Mouse (Mus musculus) spleen, adult 2 months (tissue): ENCODE measurements around the gene Hnrnpk. TPM values are rescaled to one million over a fixed set of nuclear protein-coding genes. Genes with fewer than 3 reads are reported as not detected.
A peak's percentile ranks its signal among the peaks of the same experiment; 100 is the strongest.
"Not testable (repeated sequence)": the region's sequence is repeated elsewhere in the genome, so short reads cannot be mapped to it uniquely, and the experiment has no call there.

Experiments used
- DNase-seq, 2 experiments: peaks; one replicate each; pipeline versions ENCODE4 v3.0.0 to v3.0.0-alpha.2; 2012 to 2021; ENCODE audit warnings: low spot score in 2 of 2, low read depth in 1 of 2
- H3K27ac ChIP-seq: fragments of 200-500 bp; 2 replicates; pipeline ENCODE4 v1.5.1; 2012; ENCODE audit warnings: low read length, inconsistent platforms; ENCODE audit not compliant: insufficient read depth
- H3K27me3 ChIP-seq: fragments of 200-500 bp; 2 replicates; pipeline ENCODE4 v1.6.1; 2012; ENCODE audit warnings: mild to moderate bottlenecking, moderate library complexity, low read length, inconsistent platforms; ENCODE audit not compliant: control insufficient read depth, insufficient read depth
- H3K36me3 ChIP-seq: fragments of 200-500 bp; 2 replicates; pipeline ENCODE4 v1.6.1; 2012; ENCODE audit warnings: mild to moderate bottlenecking, low read length, inconsistent platforms; ENCODE audit not compliant: control insufficient read depth, insufficient read depth
- H3K4me1 ChIP-seq: fragments of 200-500 bp; 2 replicates; pipeline ENCODE4 v1.6.1; 2011; ENCODE audit warnings: inconsistent platforms; ENCODE audit not compliant: control insufficient read depth, insufficient read depth, insufficient read length
- H3K4me3 ChIP-seq: fragments of 200-500 bp; 2 replicates; pipeline ENCODE4 v1.5.1; 2011; ENCODE audit warnings: mild to moderate bottlenecking, inconsistent platforms; ENCODE audit not compliant: insufficient read depth, insufficient read length; ENCODE audit errors: extremely low read depth
- CTCF ChIP-seq: fragments of 200-500 bp; IDR thresholded peaks from 2 replicates; pipeline ENCODE4 v1.5.1; 2011; ENCODE audit warnings: mild to moderate bottlenecking, inconsistent platforms; ENCODE audit not compliant: insufficient read depth, insufficient read length, insufficient replicate concordance; ENCODE audit errors: extremely low read depth
- POLR2A ChIP-seq: fragments of 200-500 bp; IDR thresholded peaks from 2 replicates; pipeline ENCODE4 v1.6.1; 2011; ENCODE audit warnings: low read depth, low read length, inconsistent platforms
- WGBS: fragments of 180-500 bp; shearing (Covaris S2); methylation state at CpG from one replicate; pipeline ENCODE4 v1.1.7; 2018; 5-methylcytosine and 5-hydroxymethylcytosine counted together
- polyA plus RNA-seq: library from polyadenylated mRNA; depleted of rRNA; stranded (reverse); fragments of >200 nt; gene quantifications from 2 replicates; pipeline ENCODE4 v1.2.3, GENCODE M21; 2012

Gene Hnrnpk
- polyA plus RNA-seq, 1 experiment = 210 TPM

- no peaks in the 10 kb centered on the region for H3K36me3 ChIP-seq
- no peak for TF ChIP-seq CTCF
- TF ChIP-seq POLR2A = no peak
- WGBS = 69% methylated on average over 5 of the region's 5 CpGs
- H3K4me3 ChIP-seq = no peak overlapping the region
- no peak for DNase-seq
- H3K27me3 ChIP-seq = no peaks in the 10 kb centered on the region
- H3K4me1 ChIP-seq = no peaks in the 10 kb centered on the region
- H3K27ac ChIP-seq = no peak overlapping the region
Observed at GRCm38 (mm10) chr13:58372278-58373152, 30.6 kb downstream of the Hnrnpk start.

DNA sequence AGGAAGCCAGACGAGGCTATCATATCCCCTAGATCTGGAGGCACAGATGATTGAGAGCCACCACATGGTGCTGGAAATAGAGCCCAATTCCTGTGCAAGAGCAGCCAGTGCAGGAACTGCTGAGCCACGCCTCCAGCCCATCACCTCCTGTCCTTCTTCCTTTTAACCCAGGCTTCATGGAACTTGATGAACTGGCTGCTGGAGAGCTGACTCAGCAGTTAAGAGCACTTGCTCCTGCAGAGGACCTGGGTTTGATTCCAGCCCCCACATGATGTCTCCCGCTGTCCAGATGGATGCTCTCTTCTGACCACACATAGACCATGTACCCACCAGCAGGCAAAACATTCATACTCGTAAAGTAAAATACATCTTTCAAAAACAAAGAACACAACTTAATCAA, 34.3 kb downstream of the Hnrnpk start:
- H3K4me3 ChIP-seq = no peak overlapping the region
- no peak for DNase-seq
- H3K36me3 ChIP-seq = no peaks in the 10 kb centered on the region
- H3K4me1 ChIP-seq = no peaks in the 10 kb centered on the region
- TF ChIP-seq POLR2A (no peak), CTCF (no peak)
- H3K27me3 ChIP-seq = no peaks in the 10 kb centered on the region
- H3K27ac ChIP-seq = no peak overlapping the region
- 75% methylated on average over 4 of the region's 4 CpGs for WGBS

DNA sequence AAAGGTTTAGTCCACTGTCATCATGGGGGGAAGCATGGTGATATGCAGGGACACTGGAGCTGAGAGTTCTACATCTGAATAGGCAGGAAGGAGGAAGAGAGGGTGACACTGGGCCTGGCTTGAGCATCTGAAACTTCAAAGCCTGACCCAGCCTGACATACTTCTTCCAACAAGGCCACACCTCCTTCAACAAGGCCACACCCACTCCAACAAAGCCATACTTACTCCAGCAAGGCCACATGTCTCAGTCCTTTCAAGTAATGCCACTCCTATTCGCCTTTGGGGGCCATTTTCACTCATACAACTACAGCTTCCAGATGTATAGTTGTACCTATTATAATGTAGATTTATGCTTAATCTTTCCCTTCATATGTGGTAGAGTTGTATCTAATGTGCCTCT, 35.5 kb downstream of the Hnrnpk start:
- Histone ChIP-seq H3K27ac (no peak overlapping the region), H3K27me3 (no peaks in the 10 kb centered on the region), H3K4me1 (no peaks in the 10 kb centered on the region), H3K36me3 (no peaks in the 10 kb centered on the region), H3K4me3 (no peak overlapping the region)
- TF ChIP-seq POLR2A = no peak
- TF ChIP-seq CTCF = no peak
- WGBS = 74% methylated on average over 1 of the region's 1 CpGs
- no peak for DNase-seq

- no peak for TF ChIP-seq POLR2A
- TF ChIP-seq CTCF = no peak
- Histone ChIP-seq H3K4me1 (no peaks in the 10 kb centered on the region), H3K4me3 (no peak overlapping the region), H3K36me3 (no peaks in the 10 kb centered on the region), H3K27me3 (no peaks in the 10 kb centered on the region), H3K27ac (no peak overlapping the region)
- no peak for DNase-seq
- 64% methylated on average over 3 of the region's 3 CpGs for WGBS
Observed at GRCm38 (mm10) chr13:58366373-58366772, 36.8 kb downstream of the Hnrnpk start.

DNA sequence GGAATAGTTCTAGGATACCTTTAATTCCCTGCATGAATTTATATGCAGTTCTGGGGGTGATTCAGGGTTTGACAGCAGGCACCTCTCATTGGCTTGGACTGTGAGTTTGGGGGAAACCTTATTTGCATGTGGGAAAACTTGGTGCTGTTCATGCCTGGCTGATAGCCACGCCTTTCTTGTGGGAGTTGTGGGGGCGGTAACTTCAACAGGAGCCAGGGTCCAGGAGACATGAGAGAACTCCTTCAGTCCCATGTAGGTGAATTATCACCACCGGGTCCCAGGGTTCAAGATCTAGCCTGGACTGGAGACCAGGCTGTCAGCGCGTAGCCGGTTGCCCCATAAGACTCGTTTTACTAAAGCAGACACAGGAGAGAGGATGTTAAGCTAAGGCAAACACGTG, 38.0 kb downstream of the Hnrnpk start:
- WGBS = 85% methylated on average over 8 of the region's 8 CpGs
- not testable (repeated sequence) for H3K27me3 ChIP-seq, H3K4me3 ChIP-seq, DNase-seq, H3K4me1 ChIP-seq, H3K27ac ChIP-seq, H3K36me3 ChIP-seq

- H3K36me3 ChIP-seq = no peaks in the 10 kb centered on the region
- WGBS = 76% methylated on average over 8 of the region's 8 CpGs
- no peak for DNase-seq
- no peak for TF ChIP-seq CTCF
- TF ChIP-seq POLR2A = no peak
- no peaks in the 10 kb centered on the region for H3K27me3 ChIP-seq
- H3K4me1 ChIP-seq = no peaks in the 10 kb centered on the region
- H3K4me3 ChIP-seq = no peak overlapping the region
- H3K27ac ChIP-seq = no peak overlapping the region
Observed at GRCm38 (mm10) chr13:58364353-58365175, 38.6 kb downstream of the Hnrnpk start.

DNA sequence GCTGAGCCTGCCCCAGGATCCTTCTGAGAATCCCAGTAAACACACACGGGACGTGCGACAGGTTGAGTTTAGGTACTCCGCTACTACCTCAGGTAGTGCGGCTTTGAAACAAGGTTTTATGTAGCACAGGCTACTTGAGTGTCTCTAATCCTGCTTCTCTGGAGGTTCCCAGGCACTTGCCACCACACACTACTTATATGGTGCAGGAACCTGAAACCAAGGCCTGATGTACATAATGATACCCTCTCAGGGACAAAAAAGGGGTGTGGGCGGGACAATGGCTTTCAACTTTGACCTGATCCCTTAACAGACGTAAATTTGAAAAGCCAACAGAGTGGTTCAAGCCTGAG, 43.9 kb downstream of the Hnrnpk start:
- Histone ChIP-seq H3K27me3 (no peaks in the 10 kb centered on the region), H3K27ac (no peak overlapping the region), H3K36me3 (no peaks in the 10 kb centered on the region), H3K4me3 (peak overlapping the region; percentile 33; the same call in 1 of the 2 replicates), H3K4me1 (no peaks in the 10 kb centered on the region)
- DNase-seq = no peak
- WGBS = 23% methylated on average over 7 of the region's 7 CpGs
- TF ChIP-seq CTCF (no peak), POLR2A (no peak)
